Mouse (Mus musculus) cortical plate, adult 2 months (tissue): ENCODE data around the gene Pnpla5.

Experiments
- CTCF ChIP-seq: fragments of 200-500 bp; IDR thresholded peaks from 2 replicates; pipeline ENCODE4 v1.5.1; 2011; ENCODE audit warnings: mild to moderate bottlenecking, control low read depth, low read length; ENCODE audit not compliant: insufficient read depth; ENCODE audit errors: extremely low read depth
- POLR2A ChIP-seq: fragments of 200-500 bp; IDR thresholded peaks from 2 replicates; pipeline ENCODE4 v1.6.1; 2011; ENCODE audit warnings: mild to moderate bottlenecking, low read length, control low read depth; ENCODE audit not compliant: insufficient read depth; ENCODE audit errors: extremely low read depth

DNA sequence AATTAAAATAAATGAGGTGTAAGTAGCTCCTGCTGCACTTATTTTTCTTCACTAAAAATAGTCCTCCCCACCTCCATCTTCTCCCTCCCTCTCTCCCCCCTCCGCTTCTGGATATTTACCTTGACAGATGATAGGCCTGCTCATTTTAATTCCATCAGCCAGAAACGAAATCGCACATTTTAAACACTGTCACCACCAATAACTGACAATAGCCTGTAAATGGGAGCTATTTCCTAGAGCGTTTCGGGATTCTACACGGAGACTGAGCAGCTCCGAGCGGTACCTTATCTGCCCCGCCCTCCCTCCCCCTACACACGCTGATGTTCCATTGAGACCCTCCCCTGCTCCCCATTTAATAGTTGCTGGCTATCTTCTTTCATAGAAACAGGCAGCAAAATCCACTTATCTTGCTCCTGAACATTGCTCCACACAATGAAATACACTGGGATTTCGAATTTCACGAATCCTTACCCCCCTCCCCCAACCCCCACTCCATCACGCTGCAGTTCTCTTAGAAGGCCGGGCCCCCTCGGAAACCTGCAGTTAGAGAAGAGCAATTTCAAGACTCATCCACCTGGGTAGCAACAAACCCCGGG is 53.4 kb downstream of the Pnpla5 start:
- TF ChIP-seq CTCF, result no peak
- no peak for TF ChIP-seq POLR2A
